8 mouse cellular contexts compared by ENCODE assay signal in genomic region chr9:110131525-110132197, GRCm38 (mm10). TPM values are rescaled to one million over a fixed set of nuclear protein-coding genes. Genes with fewer than 3 reads are reported as not detected.
DNase-seq lines count a peak whose midpoint lies in the region; ATAC-seq lines count a peak whose summit lies in the region.

No protein-coding gene starts in this region.

- peak overlapping the region; percentile 84 for H3K4me2 ChIP-seq in heart, embryonic 13.5 days
- H3K4me2 ChIP-seq in liver, embryonic 12.5 days, result peak overlapping the region; percentile 97
- H3K4me2 ChIP-seq in stomach, embryonic 15.5 days, result peak overlapping the region; percentile 62

- peak overlapping the region; percentile 97 for H3K9ac ChIP-seq in heart, embryonic 13.5 days
- peak overlapping the region; percentile 90 for H3K9ac ChIP-seq in liver, embryonic 12.5 days
- peak overlapping the region; percentile 53 for H3K9ac ChIP-seq in stomach, embryonic 15.5 days

- peak overlapping the region; percentile 77 for H3K27ac ChIP-seq in brown adipose tissue, adult 24 weeks (replicated peaks; ENCODE audit: low read depth, low read length)
- peak overlapping the region; percentile 91 for H3K27ac ChIP-seq in heart, embryonic 13.5 days (replicated peaks)
- H3K27ac ChIP-seq in liver, embryonic 12.5 days, result peak overlapping the region; percentile 99
- peak overlapping the region; percentile 92 for H3K27ac ChIP-seq in stomach, embryonic 15.5 days

- no peaks in the 10 kb centered on the region for H3K27me3 ChIP-seq in heart, embryonic 13.5 days (replicated peaks)
- H3K27me3 ChIP-seq in liver, embryonic 12.5 days (replicated peaks), result no peaks in the 10 kb centered on the region
- no peaks in the 10 kb centered on the region for H3K27me3 ChIP-seq in stomach, embryonic 15.5 days (replicated peaks)

- peak; percentile 99 for DNase-seq in CD4-positive, CD25-positive, alpha-beta regulatory T cell, adult 2 months (ENCODE audit: low read depth, low spot score)
- DNase-seq in fat pad, adult 2 months (ENCODE audit: extremely low read depth, low read depth, low spot score), result peak; percentile 45
- DNase-seq in kidney, postnatal 10 days, result peak; percentile 100
- peak; percentile 99 for DNase-seq in natural killer cell, adult 2 months (ENCODE audit: low spot score in 2 of 2)

- peak overlapping the region; percentile 83 for H3K4me3 ChIP-seq in brown adipose tissue, adult 24 weeks (ENCODE audit: insufficient read depth, low read depth, low read length)
- peak overlapping the region; percentile 88 for H3K4me3 ChIP-seq in heart, embryonic 13.5 days
- H3K4me3 ChIP-seq in liver, embryonic 12.5 days, result peak overlapping the region; percentile 85
- H3K4me3 ChIP-seq in stomach, embryonic 15.5 days (replicated peaks), result peak overlapping the region; percentile 58

- peaks cover 30% of the 10 kb centered on the region for H3K36me3 ChIP-seq in heart, embryonic 13.5 days
- H3K36me3 ChIP-seq in liver, embryonic 12.5 days, result peaks cover 30% of the 10 kb centered on the region
- H3K36me3 ChIP-seq in stomach, embryonic 15.5 days, result 0 out of 2 replicates have a peak, but pooled peaks cover 6% of the 10 kb centered on the region

- WGBS in heart, embryonic 13.5 days, result under 1% methylated on average over 64 of the region's 64 CpGs
- under 1% methylated on average over 64 of the region's 64 CpGs for WGBS in liver, embryonic 12.5 days (ENCODE audit: insufficient replicate concordance)
- WGBS in stomach, embryonic 15.5 days, result under 1% methylated on average over 64 of the region's 64 CpGs

- peak; percentile 95 for ATAC-seq in heart, embryonic 13.5 days (ENCODE audit: extremely low read depth, insufficient number of reproducible peaks, low FRiP score, low TSS enrichment)
- ATAC-seq in liver, embryonic 12.5 days, result peak; percentile 95
- ATAC-seq in stomach, embryonic 15.5 days (ENCODE audit: insufficient read depth, low FRiP score, low read depth), result peak; percentile 97

- no peaks in the 10 kb centered on the region for H3K4me1 ChIP-seq in brown adipose tissue, adult 24 weeks (ENCODE audit: control insufficient read depth, insufficient read depth, insufficient read length, low read length)
- peaks cover 33% of the 10 kb centered on the region for H3K4me1 ChIP-seq in heart, embryonic 13.5 days
- H3K4me1 ChIP-seq in liver, embryonic 12.5 days, result peaks cover 39% of the 10 kb centered on the region
- H3K4me1 ChIP-seq in stomach, embryonic 15.5 days, result 0 out of 2 replicates have a peak, but pooled peaks cover 5% of the 10 kb centered on the region

- no peaks in the 10 kb centered on the region for H3K9me3 ChIP-seq in heart, embryonic 13.5 days
- no peaks in the 10 kb centered on the region for H3K9me3 ChIP-seq in liver, embryonic 12.5 days (replicated peaks)
- no peaks in the 10 kb centered on the region for H3K9me3 ChIP-seq in stomach, embryonic 15.5 days

RNA-seq across cellular contexts. Expression of gene Dhx30, which starts 14.0 kb away (rescaled TPM):
- polyA plus RNA-seq in brown adipose tissue, adult 24 weeks (2012; ENCODE audit: insufficient read depth, insufficient read length, missing spikeins), result 32.4 and 35.7 TPM in 2 replicates
- 98.0 and 98.2 TPM in 2 replicates for polyA plus RNA-seq in heart, embryonic 13.5 days (2015; fragmentation: Nextera tagmentation; extraction: Ambion mirVana)
- polyA plus RNA-seq in liver, embryonic 12.5 days (2016; fragmentation: Nextera tagmentation; extraction: Ambion mirVana), result 65.2 and 68.1 TPM in 2 replicates
- 103 and 106 TPM in 2 replicates for polyA plus RNA-seq in stomach, embryonic 15.5 days (2015; fragmentation: Nextera tagmentation; extraction: Ambion mirVana)

RNA-seq across cellular contexts. Expression of gene Smarcc1, which starts 14.2 kb away (rescaled TPM):
- 11.5 and 18.0 TPM in 2 replicates for polyA plus RNA-seq in brown adipose tissue, adult 24 weeks (2012; ENCODE audit: insufficient read depth, insufficient read length, missing spikeins)
- polyA plus RNA-seq in heart, embryonic 13.5 days (2015; fragmentation: Nextera tagmentation; extraction: Ambion mirVana), result 76.9 TPM in 2 replicates
- polyA plus RNA-seq in liver, embryonic 12.5 days (2016; fragmentation: Nextera tagmentation; extraction: Ambion mirVana), result 69.2 and 71.6 TPM in 2 replicates
- polyA plus RNA-seq in stomach, embryonic 15.5 days (2015; fragmentation: Nextera tagmentation; extraction: Ambion mirVana), result 94.3 and 99.5 TPM in 2 replicates

Comparison
In these comparisons a context has a peak if more than half of its experiments do, and no peak if none do; other contexts are left out.
1. Peak in every context shown above with its lines: DNase-seq, ATAC-seq, H3K4me3 ChIP-seq and H3K27ac ChIP-seq.
2. DNase-seq: peak in every context shown above with its lines; median percentile 100 in kidney, postnatal 10 days; 99 in CD4-positive, CD25-positive, alpha-beta regulatory T cell, adult 2 months; 99 in natural killer cell, adult 2 months; 45 in fat pad, adult 2 months.